Mouse (Mus musculus) v-Abl transformed pro-B cells (cell line): ENCODE data around the gene Dop1b.

ENCODE experiments used
- in situ Hi-C, 2 experiments: fragments of 400-800 bp; cut with MboI; formaldehyde crosslinking; loops; one replicate each; pipeline ENCODE4 v1.15.1; 2025; ENCODE audit not compliant: unreplicated experiment in 2 of 2

Dop1b gene

GRCm38 (mm10) chr16:93712189-93712885 lies 633 bp downstream of the Dop1b start:
- in situ Hi-C loops: loop anchor here (10.0 kb wide), 1 partner anchor 172 kb away; the partner anchor contains the start of gene Chaf1b (in 2 of the 2)

DNA sequence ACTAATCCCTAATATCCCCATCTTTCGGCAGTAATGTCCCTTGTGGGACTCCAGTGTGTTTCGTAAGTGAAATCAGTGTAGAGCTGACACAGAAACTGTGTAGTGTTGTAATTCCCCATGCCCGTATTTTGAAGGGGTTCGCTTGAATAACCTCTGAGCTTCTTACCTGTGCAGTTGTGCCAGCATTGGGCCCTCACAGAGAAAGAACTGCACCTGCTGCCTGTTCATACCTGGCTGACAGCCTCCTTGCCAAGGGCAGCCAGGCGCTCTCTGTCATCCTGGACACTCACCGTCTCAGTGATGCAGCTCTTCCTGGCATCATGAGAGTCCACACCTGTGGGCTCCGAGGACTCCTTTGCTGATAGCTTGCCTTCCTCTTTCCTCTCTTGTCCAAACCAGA lies 1.3 kb downstream of the Dop1b start:
- in situ Hi-C loops: loop anchor here (10.0 kb wide), 1 partner anchor 172 kb away; the partner anchor contains the start of gene Chaf1b (in 2 of the 2)

DNA sequence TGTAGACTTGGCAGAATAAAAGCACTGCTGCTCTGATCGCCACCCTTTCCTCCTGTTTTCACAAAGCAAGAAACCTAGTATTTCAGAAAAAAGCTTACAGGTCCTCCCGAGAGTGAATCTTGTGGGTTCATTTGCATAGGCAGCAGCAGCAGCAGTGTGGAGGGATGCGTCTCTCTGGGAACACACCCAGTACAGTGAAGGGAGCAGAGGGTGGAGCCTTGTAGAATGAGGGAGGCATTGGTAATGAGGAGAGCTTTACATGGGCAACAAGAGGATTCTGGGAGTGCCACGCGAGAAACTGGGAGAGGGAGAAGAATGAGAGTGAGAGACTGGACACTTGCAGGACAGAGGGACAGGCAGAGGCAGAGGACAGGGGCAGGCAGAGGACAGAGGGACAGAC lies 2.7 kb downstream of the Dop1b start:
- in situ Hi-C loops: loop anchor here (10.0 kb wide), 1 partner anchor 170 kb away; the partner anchor contains the start of gene Chaf1b (in 2 of the 2)

- in situ Hi-C loops: loop anchor here (10.0 kb wide), 1 partner anchor 169 kb away; the partner anchor contains the start of gene Chaf1b (in 2 of the 2)
Measured at GRCm38 (mm10) chr16:93715826-93716225, 4.1 kb downstream of the Dop1b start.

DNA sequence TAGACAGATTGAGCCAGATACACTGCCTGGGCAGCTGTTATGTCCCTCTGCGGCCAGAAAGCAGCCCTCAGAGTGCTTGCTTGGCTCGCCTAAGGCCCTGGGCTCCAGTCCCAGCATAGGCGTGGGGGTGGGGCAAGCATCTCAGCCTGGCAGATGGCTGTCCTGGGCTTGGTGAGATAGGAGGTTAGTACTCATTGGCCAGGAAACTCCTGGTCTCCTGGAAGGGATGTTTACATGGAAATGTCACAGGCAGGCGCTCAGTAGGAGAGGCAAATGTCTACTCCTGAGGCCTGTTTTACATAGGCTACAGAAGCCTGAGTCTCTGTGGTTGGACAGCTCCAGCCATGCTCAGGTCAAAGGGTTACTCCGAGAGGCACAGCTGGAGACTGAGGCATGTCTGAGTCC lies 5.6 kb downstream of the Dop1b start:
- in situ Hi-C loops: loop anchor here (10.0 kb wide), 1 partner anchor 168 kb away; the partner anchor contains the start of gene Chaf1b (in 2 of the 2)

DNA sequence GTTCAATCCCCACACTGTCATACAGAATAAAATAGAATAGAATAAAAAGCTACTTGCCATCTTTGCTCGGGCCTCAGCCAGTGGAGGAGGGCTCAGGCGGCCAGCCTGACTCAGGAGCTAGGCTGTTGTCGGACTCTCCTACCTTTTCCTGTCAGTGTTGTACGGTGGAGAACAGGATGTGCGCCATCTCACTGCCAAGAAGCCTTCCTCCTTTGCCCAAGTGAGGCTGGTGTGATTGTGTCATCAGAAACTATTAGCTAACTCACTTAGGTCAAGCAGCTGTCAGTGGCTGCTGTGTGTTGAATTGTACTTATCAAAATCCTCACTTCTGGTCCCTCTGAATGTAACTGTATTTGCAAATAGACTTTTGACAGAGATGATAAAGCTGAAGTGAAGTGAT lies 10.1 kb downstream of the Dop1b start:
- in situ Hi-C loops: no loop called here

DNA sequence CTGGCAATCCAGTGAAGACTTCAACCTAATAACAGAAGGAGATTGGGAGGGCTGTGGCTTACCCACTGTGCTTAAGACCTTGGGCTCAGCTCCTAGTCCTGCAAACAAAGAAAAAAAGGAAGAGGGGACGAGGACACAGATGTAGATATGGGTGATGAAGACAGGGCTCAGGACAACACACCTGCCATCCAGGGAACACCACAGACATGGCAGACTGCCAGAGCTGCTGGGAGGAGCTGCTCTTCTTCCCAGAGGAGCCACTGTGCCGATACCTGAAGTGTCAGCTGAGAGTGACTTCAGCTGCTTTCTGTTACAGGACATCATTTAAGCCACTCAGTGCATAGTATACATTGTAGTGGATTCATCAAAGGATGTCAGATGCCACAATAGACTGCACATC lies 10.8 kb downstream of the Dop1b start:
- in situ Hi-C loops: no loop called here

DNA sequence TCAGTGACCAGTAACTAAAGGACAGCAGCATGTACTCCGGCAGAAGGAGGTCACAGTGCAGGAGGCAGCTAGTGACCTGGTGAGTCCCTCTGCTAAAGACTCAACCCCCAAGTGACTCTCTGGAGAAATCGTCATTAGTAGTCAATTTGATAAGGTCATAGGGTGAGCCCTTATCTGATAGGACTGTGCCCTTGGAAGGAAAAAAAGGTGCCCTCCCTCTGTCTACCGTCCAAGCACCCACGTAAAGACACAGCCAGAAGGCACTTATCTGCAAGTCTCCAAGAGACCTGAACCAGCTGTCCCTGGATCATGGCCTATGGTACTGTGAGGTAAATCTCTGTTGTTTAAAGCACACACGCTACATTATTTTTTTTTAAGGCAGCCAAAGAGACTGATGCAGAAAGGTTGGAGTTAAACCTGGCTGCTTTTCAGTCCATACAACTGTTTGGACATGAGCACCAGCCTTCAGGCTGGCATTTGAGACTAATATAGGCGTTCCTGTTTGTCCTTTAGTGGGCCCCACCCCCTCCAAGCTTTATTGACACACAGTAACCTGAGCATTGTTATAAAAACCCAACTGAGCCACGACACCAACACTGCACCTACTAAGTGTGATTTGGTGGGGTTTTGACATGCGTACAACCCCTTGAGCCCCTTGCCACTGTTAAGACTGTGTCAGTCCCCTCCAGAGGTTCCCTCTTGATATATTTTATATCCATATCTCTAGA lies 13.9 kb downstream of the Dop1b start:
- in situ Hi-C loops: no loop called here

DNA sequence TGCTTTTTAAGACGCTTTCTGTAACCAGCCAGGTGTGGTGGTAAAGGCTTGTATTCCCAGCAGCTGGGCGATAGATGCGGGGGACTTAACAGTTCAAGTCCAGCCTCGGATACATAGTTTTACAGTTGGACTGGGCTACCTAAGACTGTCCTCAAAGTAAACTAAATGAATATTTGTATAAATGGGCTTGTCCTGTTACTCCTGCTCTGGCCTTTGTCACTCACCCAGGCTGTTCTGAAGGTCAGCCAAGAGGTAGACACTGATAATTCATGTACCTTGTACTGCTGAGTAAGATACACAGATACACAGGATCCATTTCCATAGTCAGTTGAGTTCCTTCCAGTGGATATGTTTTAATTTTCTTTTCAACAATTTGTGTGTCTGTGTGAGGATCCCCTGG lies 14.5 kb downstream of the Dop1b start:
- in situ Hi-C loops: no loop called here

DNA sequence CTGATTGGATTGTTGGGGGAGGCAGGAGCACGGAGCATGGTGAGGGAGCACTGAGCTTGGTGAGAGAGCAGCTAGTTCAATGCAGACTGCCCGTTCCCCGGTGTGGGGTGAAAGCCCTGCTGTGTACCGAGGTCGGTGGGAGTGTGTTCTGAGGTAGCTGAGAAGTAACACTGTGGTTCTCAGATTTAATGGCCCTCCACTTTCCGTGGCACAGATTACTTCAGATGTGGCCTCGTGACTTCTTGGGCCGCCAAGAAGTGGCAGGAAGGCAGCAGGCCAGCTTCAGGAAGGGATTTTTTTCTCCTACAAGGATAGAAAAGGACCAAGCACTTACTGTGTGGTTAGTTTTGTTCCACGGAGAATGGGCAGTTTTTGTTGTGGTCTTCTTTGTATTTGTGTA lies 17.0 kb downstream of the Dop1b start:
- in situ Hi-C loops: no loop called here

DNA sequence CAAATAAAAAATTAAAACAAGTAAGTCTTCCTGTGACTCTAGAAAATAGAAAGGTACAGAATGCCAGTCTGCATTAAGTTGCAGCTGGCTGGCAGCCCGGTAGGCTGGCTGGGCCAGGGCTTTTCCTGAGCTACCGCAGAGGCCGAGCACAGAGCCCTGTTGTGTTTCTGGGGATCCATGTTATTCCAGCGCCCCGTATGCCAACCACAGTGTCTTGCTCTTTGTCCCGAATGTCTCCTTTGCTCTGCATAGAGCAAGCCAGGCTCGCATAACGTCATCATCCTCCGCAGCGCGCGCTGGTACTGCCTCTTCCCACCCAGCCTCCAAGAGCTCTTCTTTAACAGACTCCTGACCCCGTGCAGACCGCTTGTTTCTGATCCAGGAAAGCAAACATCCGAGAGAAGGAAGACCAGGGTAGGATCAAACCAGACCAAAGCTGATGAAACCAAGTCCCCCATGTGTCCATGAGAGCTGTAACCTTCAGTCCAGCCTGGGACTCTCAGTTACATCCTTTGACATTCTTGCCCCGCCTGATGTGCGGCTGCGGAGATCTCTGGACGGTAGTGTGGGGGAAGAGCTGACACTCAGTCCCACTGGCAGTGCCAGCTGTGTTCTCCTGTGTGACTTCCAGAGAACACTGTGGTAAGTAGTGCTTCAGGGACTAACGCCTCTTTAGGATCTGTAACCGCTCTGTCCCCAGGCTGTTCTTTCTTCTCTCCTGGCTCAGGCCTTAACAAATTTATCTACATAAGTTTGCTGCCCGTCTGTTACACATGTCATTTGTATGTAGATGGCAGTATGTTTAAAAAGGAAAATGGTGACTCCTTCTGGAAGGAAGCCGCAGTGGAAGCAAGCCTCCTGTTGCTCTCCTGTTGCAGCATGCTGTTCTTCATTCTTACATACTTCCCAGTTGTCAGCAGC lies 18.4 kb downstream of the Dop1b start:
- in situ Hi-C loops: no loop called here

GRCm38 (mm10) chr16:93731310-93731709 lies 19.6 kb downstream of the Dop1b start:
- in situ Hi-C loops: no loop called here

DNA sequence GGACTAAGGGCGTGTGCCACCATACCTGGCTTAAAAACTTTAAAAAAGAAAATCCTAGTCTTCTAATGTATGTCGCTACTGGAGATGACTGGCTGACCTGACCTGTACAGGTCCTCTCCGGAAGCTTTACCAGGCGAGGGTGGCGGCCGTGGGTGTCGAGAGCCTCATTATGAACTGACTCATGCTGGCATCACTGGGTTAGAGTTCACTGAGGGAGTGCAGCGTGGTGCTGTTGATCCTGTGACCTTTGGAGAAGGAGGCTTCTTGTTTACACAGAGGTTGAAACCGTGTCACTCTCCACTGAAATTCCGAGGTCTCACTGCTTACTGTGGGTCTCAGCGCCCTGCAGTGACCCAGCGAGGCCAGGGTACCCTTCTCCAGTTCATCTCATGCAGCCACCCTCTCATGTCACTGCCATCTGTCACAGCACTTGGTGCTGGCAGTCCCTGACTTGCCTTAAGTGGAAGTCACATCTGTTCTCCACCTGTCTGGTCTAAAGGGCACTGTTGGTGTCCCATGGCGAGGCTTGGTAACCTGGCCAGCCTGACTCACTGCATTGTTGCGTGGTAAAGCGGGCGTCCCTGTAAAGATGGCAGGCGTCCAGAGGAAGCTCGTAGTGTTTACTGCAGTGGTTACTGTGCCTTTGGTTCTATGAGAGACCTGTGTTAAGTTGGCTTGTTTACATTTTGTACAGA lies 21.3 kb downstream of the Dop1b start:
- in situ Hi-C loops: no loop called here

GRCm38 (mm10) chr16:93739251-93739650 lies 27.5 kb downstream of the Dop1b start:
- in situ Hi-C loops: no loop called here

DNA sequence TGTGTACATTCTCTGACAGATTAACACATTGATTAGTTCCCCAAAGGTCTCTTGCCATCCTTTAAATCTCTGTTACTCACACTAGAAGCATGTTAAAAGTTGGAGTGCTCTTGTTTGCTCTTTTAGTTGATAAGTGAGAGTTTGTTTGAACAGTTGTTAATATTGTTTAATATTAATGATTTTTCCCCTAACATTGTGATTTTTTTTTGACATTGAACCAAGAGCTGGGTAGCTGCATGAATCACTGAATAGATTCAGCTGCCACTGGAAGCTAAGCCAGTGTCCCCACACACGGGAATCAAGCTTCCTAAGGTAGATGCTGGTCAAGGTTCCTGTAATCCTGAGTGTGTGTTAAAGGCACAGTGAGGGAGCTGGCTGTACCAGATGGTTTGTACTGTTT lies 31.2 kb downstream of the Dop1b start:
- in situ Hi-C loops: no loop called here

GRCm38 (mm10) chr16:93744049-93744490 lies 32.4 kb downstream of the Dop1b start:
- in situ Hi-C loops: no loop called here

DNA sequence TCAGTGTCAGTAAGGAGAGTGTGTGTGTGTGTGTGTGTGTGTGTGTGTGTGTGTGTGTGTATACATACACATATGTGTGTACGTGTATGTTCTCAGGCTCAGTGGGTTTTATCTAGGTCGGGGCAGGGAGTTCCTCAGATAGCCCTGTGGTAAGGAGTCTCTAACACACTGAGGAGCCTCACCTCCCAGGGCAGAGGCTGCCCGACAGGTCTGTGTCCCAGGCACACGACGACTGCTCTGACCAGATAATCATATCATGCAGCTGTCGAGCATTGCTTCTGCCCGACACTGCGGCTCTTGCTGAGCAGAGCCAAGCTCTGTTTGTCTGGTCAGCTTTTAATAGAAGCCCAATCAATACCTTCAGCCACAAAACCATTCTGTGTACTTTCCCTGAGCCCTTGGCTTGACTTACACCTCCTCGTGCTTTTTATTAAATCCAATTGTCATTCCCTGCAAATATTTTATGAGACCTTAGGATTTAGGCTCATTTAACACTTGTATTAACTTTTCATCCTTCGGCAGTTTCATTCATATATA lies 33.2 kb downstream of the Dop1b start:
- in situ Hi-C loops: no loop called here

- in situ Hi-C loops: no loop called here
Measured at GRCm38 (mm10) chr16:93746397-93746796, 34.7 kb downstream of the Dop1b start.

- in situ Hi-C loops: no loop called here
Measured at GRCm38 (mm10) chr16:93746957-93747356, 35.3 kb downstream of the Dop1b start.

DNA sequence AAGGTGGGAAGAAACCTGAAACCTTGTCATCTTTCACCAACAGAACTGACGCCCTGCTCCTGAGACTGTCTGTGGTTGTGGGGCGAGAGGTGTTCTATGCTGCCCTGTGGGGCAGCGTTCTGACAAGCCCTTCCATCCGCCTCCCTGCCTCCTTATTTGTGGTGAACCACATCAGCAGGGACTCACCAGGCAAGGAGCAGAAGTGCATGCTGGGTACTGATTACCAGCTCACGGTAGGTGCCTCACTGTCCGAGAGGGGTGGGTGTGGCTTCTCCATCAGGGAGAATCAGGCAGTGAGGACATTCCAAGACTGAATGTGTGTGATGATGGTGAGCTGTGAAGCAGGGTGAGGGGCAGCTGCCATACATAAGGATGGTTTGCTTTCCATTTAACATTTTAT lies 35.7 kb downstream of the Dop1b start:
- in situ Hi-C loops: no loop called here
